Mouse (Mus musculus) kidney, adult 2 months (tissue): Measurements from ENCODE around the gene Kcng4. TPM values are rescaled to one million over a fixed set of nuclear protein-coding genes. Genes with fewer than 3 reads are reported as not detected.

Experiments
- DNase-seq: peaks from one replicate; pipeline ENCODE4 v3.0.0; 2021
- H3K27ac ChIP-seq: fragments of 200-500 bp; 2 replicates; pipeline ENCODE4 v1.5.1; 2012; ENCODE audit warnings: low read depth, low read length, control low read depth, inconsistent platforms; ENCODE audit not compliant: insufficient read depth
- H3K27me3 ChIP-seq: fragments of 200-500 bp; replicated peaks from 2 replicates; pipeline ENCODE4 v1.6.1; 2012; ENCODE audit warnings: mild to moderate bottlenecking, moderate library complexity, low read length, inconsistent platforms; ENCODE audit not compliant: control insufficient read depth, insufficient read depth
- H3K36me3 ChIP-seq: fragments of 200-500 bp; 2 replicates; pipeline ENCODE4 v1.6.1; 2012; ENCODE audit warnings: mild to moderate bottlenecking, moderate library complexity, low read length, inconsistent platforms; ENCODE audit not compliant: control insufficient read depth, insufficient read depth
- H3K4me1 ChIP-seq: fragments of 200-500 bp; 2 replicates; pipeline ENCODE4 v1.6.1; 2011; ENCODE audit warnings: low read length; ENCODE audit not compliant: control insufficient read depth, insufficient read depth
- H3K4me3 ChIP-seq: fragments of 200-500 bp; 2 replicates; pipeline ENCODE4 v1.5.1; 2011; ENCODE audit warnings: mild to moderate bottlenecking, low read depth, low read length, control low read depth; ENCODE audit not compliant: insufficient read depth
- CTCF ChIP-seq: fragments of 200-500 bp; conservative IDR thresholded peaks from 2 replicates; pipeline ENCODE4 v1.5.1; 2011; ENCODE audit warnings: low read depth, mild to moderate bottlenecking, control low read depth, low read length, moderate library complexity, mixed read lengths; ENCODE audit not compliant: insufficient read depth, insufficient read length
- POLR2A ChIP-seq: fragments of 200-500 bp; IDR thresholded peaks from one replicate; pipeline ENCODE4 v1.6.1; 2011; ENCODE audit warnings: low read depth, low read length, control low read depth
- WGBS: fragments of 180-500 bp; shearing (Covaris S2); methylation state at CpG from one replicate; pipeline ENCODE4 v1.1.7; 2018; 5-methylcytosine and 5-hydroxymethylcytosine counted together
- polyA plus RNA-seq: library from polyadenylated mRNA; depleted of rRNA; stranded (reverse); fragments of >200 nt; gene quantifications from 2 replicates; pipeline ENCODE4 v1.2.3, GENCODE M21; 2012

The Kcng4 gene
- polyA plus RNA-seq, 1 experiment: 0.58 TPM

- TF ChIP-seq CTCF (no peak), POLR2A (no peak)
- 92% methylated on average over 4 of the region's 4 CpGs for WGBS
- Histone ChIP-seq H3K36me3 (no peaks in the 10 kb centered on the region), H3K4me3 (no peak overlapping the region), H3K4me1 (0 out of 2 replicates have a peak, but pooled peaks cover 2% of the 10 kb centered on the region), H3K27ac (no peak overlapping the region), H3K27me3 (no peaks in the 10 kb centered on the region)
- no peak for DNase-seq
Observed at GRCm38 (mm10) chr8:119616811-119617210, 18.7 kb downstream of the Kcng4 start.

- Histone ChIP-seq H3K36me3 (no peaks in the 10 kb centered on the region), H3K27ac (no peak overlapping the region), H3K4me3 (no peak overlapping the region), H3K27me3 (no peaks in the 10 kb centered on the region), H3K4me1 (0 out of 2 replicates have a peak, but pooled peaks cover 2% of the 10 kb centered on the region)
- no peak for TF ChIP-seq CTCF
- no peak for TF ChIP-seq POLR2A
- 73% methylated on average over 7 of the region's 7 CpGs for WGBS
- no peak for DNase-seq
Observed at GRCm38 (mm10) chr8:119616358-119616757, 19.1 kb downstream of the Kcng4 start.

GRCm38 (mm10) chr8:119615096-119615495, 20.4 kb downstream of the Kcng4 start:
- Histone ChIP-seq H3K4me1 (0 out of 2 replicates have a peak, but pooled peaks cover 2% of the 10 kb centered on the region), H3K27ac (no peak overlapping the region), H3K27me3 (no peaks in the 10 kb centered on the region), H3K4me3 (no peak overlapping the region), H3K36me3 (no peaks in the 10 kb centered on the region)
- DNase-seq: no peak
- TF ChIP-seq CTCF (no peak), POLR2A (no peak)
- 84% methylated on average over 14 of the region's 14 CpGs for WGBS

- Histone ChIP-seq H3K36me3 (no peaks in the 10 kb centered on the region), H3K27me3 (no peaks in the 10 kb centered on the region), H3K4me1 (0 out of 2 replicates have a peak, but pooled peaks cover 2% of the 10 kb centered on the region), H3K27ac (no peak within 1 kb of the TSS), H3K4me3 (no peak within 1 kb of the TSS)
- no peak for TF ChIP-seq POLR2A
- TF ChIP-seq CTCF: no peak
- WGBS: 86% methylated on average over 26 of the region's 26 CpGs
- no peak for DNase-seq
Observed at GRCm38 (mm10) chr8:119612471-119612870, 23.0 kb downstream of the Kcng4 start, which contains the start of gene Adad2. Adad2 (plus strand) TSS chr8:119612747.

GRCm38 (mm10) chr8:119606224-119606623, 29.3 kb downstream of the Kcng4 start:
- Histone ChIP-seq H3K27ac (no peak overlapping the region), H3K36me3 (no peaks in the 10 kb centered on the region), H3K4me3 (no peak overlapping the region), H3K4me1 (peaks cover 6% of the 10 kb centered on the region; the same call in 1 of the 2 replicates), H3K27me3 (no peaks in the 10 kb centered on the region)
- WGBS: 82% methylated on average over 2 of the region's 2 CpGs
- DNase-seq: peak; percentile 31
- TF ChIP-seq CTCF (0 out of 2 replicates have a peak, but pooled peaks have one; percentile 4), POLR2A (no peak)

- DNase-seq: peak; percentile 97
- peak; percentile 60 for TF ChIP-seq POLR2A
- peak; percentile 88 for TF ChIP-seq CTCF
- Histone ChIP-seq H3K27ac (0 out of 2 replicates have a peak within 1 kb of the TSS, but pooled peaks have one; percentile 13), H3K36me3 (no peaks in the 10 kb centered on the region), H3K27me3 (no peaks in the 10 kb centered on the region), H3K4me3 (peak within 1 kb of the TSS; percentile 73), H3K4me1 (peaks cover 6% of the 10 kb centered on the region; the same call in 1 of the 2 replicates)
- WGBS: under 1% methylated on average over 23 of the region's 23 CpGs
Observed at GRCm38 (mm10) chr8:119604996-119605395, 30.5 kb downstream of the Kcng4 start, which contains the start of gene Taf1c. Taf1c (minus strand) TSS chr8:119605222.

GRCm38 (mm10) chr8:119604398-119604803, 31.1 kb downstream of the Kcng4 start:
- peaks cover 6% of the 10 kb centered on the region; the same call in 1 of the 2 replicates for H3K4me1 ChIP-seq
- H3K27ac ChIP-seq: 0 out of 2 replicates have a peak overlapping the region, but pooled peaks have one; percentile 13
- 22% methylated on average over 12 of the region's 12 CpGs for WGBS
- no peaks in the 10 kb centered on the region for H3K36me3 ChIP-seq
- TF ChIP-seq POLR2A (no peak), CTCF (no peak)
- H3K4me3 ChIP-seq: peak overlapping the region; percentile 73
- H3K27me3 ChIP-seq: no peaks in the 10 kb centered on the region
- no peak for DNase-seq
